Mouse (Mus musculus): ENCODE measurements around the gene Myo1d. TPM values are rescaled to one million over a fixed set of nuclear protein-coding genes. Genes with fewer than 3 reads are reported as not detected.

Gene Myo1d
- polyA plus RNA-seq, 1 experiment = 37.1 TPM

- no peaks in the 10 kb centered on the region for H3K36me3 ChIP-seq (ENCODE audit: control insufficient read depth, insufficient read depth, low read length)
- no peaks in the 10 kb centered on the region for H3K27me3 ChIP-seq (replicated peaks; ENCODE audit: control insufficient read depth, insufficient read depth, low read length)
- no peak overlapping the region for H3K4me3 ChIP-seq (ENCODE audit: insufficient read depth, low read depth, low read length)
- no peak for DNase-seq
- no peak overlapping the region for H3K27ac ChIP-seq (ENCODE audit: insufficient read depth, low read depth, low read length)
- 93% methylated on average over 6 of the region's 6 CpGs for WGBS
- no peak for TF ChIP-seq POLR2A (IDR thresholded peaks at IDR 0.05; ENCODE audit: low read depth, low read length)
- no peaks in the 10 kb centered on the region for H3K4me1 ChIP-seq (ENCODE audit: control insufficient read depth, insufficient read depth, low read length)
These were observed 276.5 kb downstream of the Myo1d start for GRCm38 (mm10) chr11:80503281-80503680.

GRCm38 (mm10) chr11:80499550-80499952 lies 280.3 kb downstream of the Myo1d start:
- no peaks in the 10 kb centered on the region for H3K27me3 ChIP-seq (replicated peaks; ENCODE audit: control insufficient read depth, insufficient read depth, low read length)
- no peak overlapping the region for H3K4me3 ChIP-seq (ENCODE audit: insufficient read depth, low read depth, low read length)
- WGBS = 69% methylated on average over 4 of the region's 4 CpGs
- H3K4me1 ChIP-seq (ENCODE audit: control insufficient read depth, insufficient read depth, low read length) = no peaks in the 10 kb centered on the region
- TF ChIP-seq POLR2A (IDR thresholded peaks at IDR 0.05; ENCODE audit: low read depth, low read length) = no peak
- no peak for TF ChIP-seq CTCF (conservative IDR thresholded peaks at IDR 0.05; ENCODE audit: insufficient read depth, insufficient read length, low read depth, low read length)
- no peak for DNase-seq
- no peaks in the 10 kb centered on the region for H3K36me3 ChIP-seq (ENCODE audit: control insufficient read depth, insufficient read depth, low read length)
- no peak overlapping the region for H3K27ac ChIP-seq (ENCODE audit: insufficient read depth, low read depth, low read length)

GRCm38 (mm10) chr11:80498328-80499070 lies 281.3 kb downstream of the Myo1d start:
- H3K27me3 ChIP-seq (replicated peaks; ENCODE audit: control insufficient read depth, insufficient read depth, low read length) = no peaks in the 10 kb centered on the region
- 71% methylated on average over 11 of the region's 11 CpGs for WGBS
- no peak overlapping the region for H3K27ac ChIP-seq (ENCODE audit: insufficient read depth, low read depth, low read length)
- DNase-seq = no peak
- TF ChIP-seq CTCF (conservative IDR thresholded peaks at IDR 0.05; ENCODE audit: insufficient read depth, insufficient read length, low read depth, low read length) (no peak), POLR2A (IDR thresholded peaks at IDR 0.05; ENCODE audit: low read depth, low read length) (no peak)
- H3K4me1 ChIP-seq (ENCODE audit: control insufficient read depth, insufficient read depth, low read length) = no peaks in the 10 kb centered on the region
- no peak overlapping the region for H3K4me3 ChIP-seq (ENCODE audit: insufficient read depth, low read depth, low read length)
- no peaks in the 10 kb centered on the region for H3K36me3 ChIP-seq (ENCODE audit: control insufficient read depth, insufficient read depth, low read length)

GRCm38 (mm10) chr11:80497225-80497919 lies 282.5 kb downstream of the Myo1d start:
- no peak for TF ChIP-seq CTCF (conservative IDR thresholded peaks at IDR 0.05; ENCODE audit: insufficient read depth, insufficient read length, low read depth, low read length)
- TF ChIP-seq POLR2A (IDR thresholded peaks at IDR 0.05; ENCODE audit: low read depth, low read length) = no peak
- Histone ChIP-seq H3K4me3 (ENCODE audit: insufficient read depth, low read depth, low read length) (no peak overlapping the region), H3K27ac (ENCODE audit: insufficient read depth, low read depth, low read length) (no peak overlapping the region), H3K4me1 (ENCODE audit: control insufficient read depth, insufficient read depth, low read length) (no peaks in the 10 kb centered on the region), H3K36me3 (ENCODE audit: control insufficient read depth, insufficient read depth, low read length) (no peaks in the 10 kb centered on the region), H3K27me3 (replicated peaks; ENCODE audit: control insufficient read depth, insufficient read depth, low read length) (no peaks in the 10 kb centered on the region)
- no peak for DNase-seq
- WGBS = 87% methylated on average over 10 of the region's 10 CpGs

GRCm38 (mm10) chr11:80496640-80497039 lies 283.2 kb downstream of the Myo1d start:
- TF ChIP-seq POLR2A (IDR thresholded peaks at IDR 0.05; ENCODE audit: low read depth, low read length) = no peak
- TF ChIP-seq CTCF (conservative IDR thresholded peaks at IDR 0.05; ENCODE audit: insufficient read depth, insufficient read length, low read depth, low read length) = no peak
- no peak overlapping the region for H3K27ac ChIP-seq (ENCODE audit: insufficient read depth, low read depth, low read length)
- WGBS = 87% methylated on average over 1 of the region's 1 CpGs

GRCm38 (mm10) chr11:80495972-80496371 lies 283.9 kb downstream of the Myo1d start:
- WGBS = 97% methylated on average over 6 of the region's 6 CpGs
- Histone ChIP-seq H3K27ac (ENCODE audit: insufficient read depth, low read depth, low read length) (no peak overlapping the region), H3K27me3 (replicated peaks; ENCODE audit: control insufficient read depth, insufficient read depth, low read length) (no peaks in the 10 kb centered on the region), H3K36me3 (ENCODE audit: control insufficient read depth, insufficient read depth, low read length) (no peaks in the 10 kb centered on the region), H3K4me3 (ENCODE audit: insufficient read depth, low read depth, low read length) (no peak overlapping the region), H3K4me1 (ENCODE audit: control insufficient read depth, insufficient read depth, low read length) (no peaks in the 10 kb centered on the region)
- DNase-seq = no peak
- no peak for TF ChIP-seq CTCF (conservative IDR thresholded peaks at IDR 0.05; ENCODE audit: insufficient read depth, insufficient read length, low read depth, low read length)
- TF ChIP-seq POLR2A (IDR thresholded peaks at IDR 0.05; ENCODE audit: low read depth, low read length) = no peak

More at GRCm38 (mm10) chr11:80496640-80497039, 283.2 kb downstream of the Myo1d start:
- Histone ChIP-seq H3K36me3 (ENCODE audit: control insufficient read depth, insufficient read depth, low read length) (no peaks in the 10 kb centered on the region), H3K27me3 (replicated peaks; ENCODE audit: control insufficient read depth, insufficient read depth, low read length) (no peaks in the 10 kb centered on the region), H3K4me3 (ENCODE audit: insufficient read depth, low read depth, low read length) (no peak overlapping the region), H3K4me1 (ENCODE audit: control insufficient read depth, insufficient read depth, low read length) (no peaks in the 10 kb centered on the region)
- DNase-seq = no peak

GRCm38 (mm10) chr11:80494852-80495251 lies 285.0 kb downstream of the Myo1d start:
- H3K27me3 ChIP-seq (replicated peaks; ENCODE audit: control insufficient read depth, insufficient read depth, low read length) = no peaks in the 10 kb centered on the region
- no peak for TF ChIP-seq CTCF (conservative IDR thresholded peaks at IDR 0.05; ENCODE audit: insufficient read depth, insufficient read length, low read depth, low read length)
- no peak overlapping the region for H3K4me3 ChIP-seq (ENCODE audit: insufficient read depth, low read depth, low read length)
- WGBS = 81% methylated on average over 9 of the region's 9 CpGs
- H3K27ac ChIP-seq (ENCODE audit: insufficient read depth, low read depth, low read length) = no peak overlapping the region
- DNase-seq = no peak
- H3K36me3 ChIP-seq (ENCODE audit: control insufficient read depth, insufficient read depth, low read length) = no peaks in the 10 kb centered on the region
- no peaks in the 10 kb centered on the region for H3K4me1 ChIP-seq (ENCODE audit: control insufficient read depth, insufficient read depth, low read length)

Data from kidney, adult 2 months (tissue).